Mouse (Mus musculus) neural tube, embryonic 12.5 days (tissue): ENCODE measurements around the gene Atg4b. TPM values are rescaled to one million over a fixed set of nuclear protein-coding genes. Genes with fewer than 3 reads are reported as not detected.
"Not testable (repeated sequence)": the region's sequence is repeated elsewhere in the genome, so short reads cannot be mapped to it uniquely, and the experiment has no call there.

Experiments used
- ATAC-seq: fragments of 200-750 bp; cut with Nextera tagmentation; 2 replicates; pipeline ENCODE4 v1.8.0; 2017; ENCODE audit warnings: low read depth, mild to moderate bottlenecking, moderate TSS enrichment, moderate library complexity; ENCODE audit not compliant: low FRiP score
- H3K27ac ChIP-seq: fragments of 300-500 bp; sonication (generic); 2 replicates; pipeline ENCODE4 v1.5.1; 2016
- H3K27me3 ChIP-seq: fragments of 300-500 bp; sonication (generic); replicated peaks from 2 replicates; pipeline ENCODE4 v1.6.1; 2016; ENCODE audit warnings: mild to moderate bottlenecking
- H3K36me3 ChIP-seq: fragments of 300-500 bp; sonication (generic); 2 replicates; pipeline ENCODE4 v1.6.1; 2016; ENCODE audit warnings: mild to moderate bottlenecking
- H3K4me1 ChIP-seq: fragments of 300-500 bp; sonication (generic); 2 replicates; pipeline ENCODE4 v1.6.1; 2016
- H3K4me2 ChIP-seq: fragments of 300-500 bp; sonication (generic); replicated peaks from 2 replicates; pipeline ENCODE4 v1.6.1; 2016; ENCODE audit warnings: mild to moderate bottlenecking
- H3K4me3 ChIP-seq: fragments of 300-500 bp; sonication (generic); 2 replicates; pipeline ENCODE4 v1.5.1; 2016
- H3K9ac ChIP-seq: fragments of 300-500 bp; sonication (generic); 2 replicates; pipeline ENCODE4 v1.6.1; 2016; ENCODE audit warnings: mild to moderate bottlenecking
- H3K9me3 ChIP-seq: fragments of 300-500 bp; sonication (generic); 2 replicates; pipeline ENCODE4 v1.6.1; 2016; ENCODE audit warnings: mild to moderate bottlenecking
- WGBS: fragments of 180-500 bp; shearing (Covaris S2); methylation state at CpG from one replicate; pipeline ENCODE4 v1.1.7; 2016; 5-methylcytosine and 5-hydroxymethylcytosine counted together
- polyA plus RNA-seq: library from polyadenylated mRNA; unstranded; fragments of >200 nt; fragmentation: Nextera tagmentation; extraction: Ambion mirVana; gene quantifications from 2 replicates; pipeline ENCODE4 v1.2.1, GENCODE M21; 2016

Gene Atg4b
- polyA plus RNA-seq, 1 experiment from 2014 or later = 116 TPM

GRCm38 (mm10) chr1:93825771-93826539 lies 74.7 kb downstream of the Atg4b start:
- peak overlapping the region; percentile 64 for H3K9ac ChIP-seq
- ATAC-seq = peak; percentile 55
- no peaks in the 10 kb centered on the region for H3K9me3 ChIP-seq
- 46% methylated on average over 27 of the region's 27 CpGs for WGBS
- H3K4me2 ChIP-seq = peak overlapping the region; percentile 80
- peaks cover 3% of the 10 kb centered on the region for H3K36me3 ChIP-seq
- peaks cover 11% of the 10 kb centered on the region for H3K4me1 ChIP-seq
- no peaks in the 10 kb centered on the region for H3K27me3 ChIP-seq
- H3K27ac ChIP-seq = peak overlapping the region; percentile 89
- H3K4me3 ChIP-seq = peak overlapping the region; percentile 52

GRCm38 (mm10) chr1:93826540-93826835 lies 75.2 kb downstream of the Atg4b start:
- WGBS = 94% methylated on average over 9 of the region's 9 CpGs
- ATAC-seq = no peak
- Histone ChIP-seq H3K27ac (no peak overlapping the region), H3K4me3 (no peak overlapping the region), H3K9me3 (no peaks in the 10 kb centered on the region), H3K27me3 (no peaks in the 10 kb centered on the region), H3K36me3 (no peaks in the 10 kb centered on the region), H3K4me1 (peaks cover 11% of the 10 kb centered on the region), H3K9ac (no peak overlapping the region), H3K4me2 (peak overlapping the region; percentile 80)

- 52% methylated on average over 3 of the region's 4 CpGs for WGBS
- H3K36me3 ChIP-seq, H3K4me1 ChIP-seq, H3K27ac ChIP-seq, H3K4me3 ChIP-seq, H3K4me2 ChIP-seq, H3K9ac ChIP-seq, H3K27me3 ChIP-seq, H3K9me3 ChIP-seq: not testable (repeated sequence)
- 0 out of 2 replicates have a peak, but pooled peaks have one; percentile 39 for ATAC-seq
Measured at GRCm38 (mm10) chr1:93832754-93833360, 81.6 kb downstream of the Atg4b start.

DNA sequence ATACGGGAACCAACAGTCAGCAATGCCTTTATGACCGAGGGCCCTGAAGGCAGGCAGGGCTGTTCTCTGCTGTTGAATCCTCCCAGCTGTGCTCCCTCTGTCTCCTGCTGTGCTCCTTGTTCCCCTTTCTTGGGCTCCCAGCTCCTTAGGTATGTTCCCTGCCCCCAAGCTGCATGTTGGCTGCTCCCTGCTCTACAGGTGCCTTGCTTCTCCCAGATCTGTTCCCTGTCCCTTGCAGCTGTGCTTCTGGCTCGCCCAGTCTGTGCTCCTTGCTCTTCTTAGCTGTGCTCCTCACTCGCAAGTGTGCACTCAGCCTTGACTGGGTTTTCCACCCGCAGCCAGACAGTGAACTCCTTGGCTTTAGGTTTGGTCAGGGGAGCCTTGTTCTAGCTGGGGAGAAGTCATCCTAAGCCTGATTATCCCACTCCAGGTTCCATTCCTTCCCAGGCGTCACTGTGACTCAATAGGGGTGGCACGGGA lies 83.4 kb downstream of the Atg4b start:
- Histone ChIP-seq H3K27ac (no peak overlapping the region), H3K9ac (no peak overlapping the region), H3K9me3 (no peaks in the 10 kb centered on the region), H3K4me2 (no peak overlapping the region), H3K4me1 (no peaks in the 10 kb centered on the region), H3K27me3 (no peaks in the 10 kb centered on the region), H3K36me3 (peaks cover 9% of the 10 kb centered on the region), H3K4me3 (no peak overlapping the region)
- 91% methylated on average over 7 of the region's 7 CpGs for WGBS
- ATAC-seq = no peak

DNA sequence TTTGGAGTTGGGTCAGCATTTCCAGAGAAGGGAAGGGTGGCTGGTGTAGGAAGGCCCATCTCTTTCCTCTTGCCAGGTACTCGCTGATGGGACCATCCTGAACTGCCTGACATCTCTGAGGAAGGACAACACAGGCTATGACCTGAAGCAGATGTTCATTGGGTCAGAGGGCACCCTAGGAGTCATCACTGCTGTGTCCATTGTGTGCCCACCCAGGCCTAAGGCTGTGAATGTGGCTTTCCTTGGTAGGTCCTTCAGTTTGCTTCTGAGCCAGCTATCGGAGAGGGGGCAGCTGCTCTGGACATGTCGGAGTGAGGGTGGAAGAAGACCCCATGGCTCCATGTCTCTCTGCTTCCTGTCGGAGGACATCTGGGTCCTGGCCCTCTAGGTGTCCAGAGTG lies 83.9 kb downstream of the Atg4b start:
- Histone ChIP-seq H3K4me3 (no peak overlapping the region), H3K4me2 (no peak overlapping the region), H3K9ac (no peak overlapping the region), H3K4me1 (no peaks in the 10 kb centered on the region), H3K36me3 (peaks cover 9% of the 10 kb centered on the region), H3K27me3 (no peaks in the 10 kb centered on the region), H3K9me3 (no peaks in the 10 kb centered on the region), H3K27ac (no peak overlapping the region)
- no peak for ATAC-seq
- 95% methylated on average over 4 of the region's 4 CpGs for WGBS

- 94% methylated on average over 6 of the region's 6 CpGs for WGBS
- H3K27me3 ChIP-seq = no peaks in the 10 kb centered on the region
- no peak overlapping the region for H3K4me2 ChIP-seq
- no peak overlapping the region for H3K9ac ChIP-seq
- ATAC-seq = no peak
- H3K9me3 ChIP-seq = no peaks in the 10 kb centered on the region
- no peaks in the 10 kb centered on the region for H3K4me1 ChIP-seq
- peaks cover 9% of the 10 kb centered on the region for H3K36me3 ChIP-seq
- no peak overlapping the region for H3K27ac ChIP-seq
- no peak overlapping the region for H3K4me3 ChIP-seq
Measured at GRCm38 (mm10) chr1:93835876-93836531, 84.7 kb downstream of the Atg4b start.

- no peaks in the 10 kb centered on the region for H3K9me3 ChIP-seq
- H3K9ac ChIP-seq = no peak overlapping the region
- no peaks in the 10 kb centered on the region for H3K27me3 ChIP-seq
- H3K27ac ChIP-seq = no peak overlapping the region
- peaks cover 9% of the 10 kb centered on the region for H3K36me3 ChIP-seq
- ATAC-seq = no peak
- no peaks in the 10 kb centered on the region for H3K4me1 ChIP-seq
- H3K4me3 ChIP-seq = no peak overlapping the region
- H3K4me2 ChIP-seq = no peak overlapping the region
- WGBS = 88% methylated on average over 2 of the region's 2 CpGs
Measured at GRCm38 (mm10) chr1:93836532-93836913, 85.2 kb downstream of the Atg4b start.

GRCm38 (mm10) chr1:93837335-93837734 lies 86.0 kb downstream of the Atg4b start:
- no peaks in the 10 kb centered on the region for H3K4me1 ChIP-seq
- H3K36me3 ChIP-seq = peaks cover 9% of the 10 kb centered on the region
- no peak overlapping the region for H3K9ac ChIP-seq
- 95% methylated on average over 8 of the region's 8 CpGs for WGBS
- H3K27ac ChIP-seq = no peak overlapping the region
- no peaks in the 10 kb centered on the region for H3K27me3 ChIP-seq
- no peak for ATAC-seq
- no peak overlapping the region for H3K4me2 ChIP-seq
- H3K4me3 ChIP-seq = no peak overlapping the region
- H3K9me3 ChIP-seq = no peaks in the 10 kb centered on the region

- H3K9me3 ChIP-seq, H3K27me3 ChIP-seq, H3K27ac ChIP-seq, H3K4me2 ChIP-seq, ATAC-seq, H3K9ac ChIP-seq, H3K4me1 ChIP-seq, H3K36me3 ChIP-seq, H3K4me3 ChIP-seq: not testable (repeated sequence)
- 90% methylated on average over 8 of the region's 8 CpGs for WGBS
Measured at GRCm38 (mm10) chr1:93838569-93838968, 87.3 kb downstream of the Atg4b start.

Other genes with a start within 250 kb of the Atg4b start
- 5.4 and 5.8 TPM in 2 replicates for gene Farp2, start 239.4 kb upstream of the Atg4b start, polyA plus RNA-seq
- 260 and 266 TPM in 2 replicates for gene Stk25, start 92.8 kb upstream of the Atg4b start, polyA plus RNA-seq
- 41.9 and 50.8 TPM in 2 replicates for gene Bok, start 65.8 kb upstream of the Atg4b start, polyA plus RNA-seq
- 36.0 and 36.7 TPM in 2 replicates for gene Thap4, start 3.4 kb downstream of the Atg4b start, polyA plus RNA-seq
- 187 TPM in 2 replicates for gene Dtymk, start 50.4 kb downstream of the Atg4b start, polyA plus RNA-seq
- 12.4 and 14.0 TPM in 2 replicates for gene Ing5, start 52.5 kb downstream of the Atg4b start, polyA plus RNA-seq
- 17.0 TPM in 2 replicates for gene D2hgdh, start 73.4 kb downstream of the Atg4b start, polyA plus RNA-seq
- not detected in 2 replicates for gene Gal3st2, start 109.8 kb downstream of the Atg4b start, polyA plus RNA-seq
- not detected in 2 replicates for gene Gal3st2b, start 166.8 kb downstream of the Atg4b start, polyA plus RNA-seq
- gene Gal3st2c, start 239.0 kb downstream of the Atg4b start, polyA plus RNA-seq = not detected in 2 replicates